8 mouse cellular contexts compared by ENCODE assay signal in genomic region chr10:80676198-80676928, GRCm38 (mm10). TPM values are rescaled to one million over a fixed set of nuclear protein-coding genes. Genes with fewer than 3 reads are reported as not detected.
A peak's percentile ranks its signal among the peaks of the same experiment; 100 is the strongest.
DNase-seq lines count a peak whose midpoint lies in the region; ATAC-seq lines count a peak whose summit lies in the region.

No protein-coding gene starts in this region.

- ATAC-seq in inflammation-experienced regulatory T-cells, adult 6 months, result peak; percentile 73
- ATAC-seq in megakaryocyte-erythroid progenitor cell, adult 5-6 weeks (replicated peaks; ENCODE audit: low FRiP score, low TSS enrichment, poor library complexity, severe bottlenecking), result peak; percentile 62

- DNase-seq in adipocyte (ENCODE audit: low spot score), result peak; percentile 100
- DNase-seq in embryo, embryonic 10 days (ENCODE audit: low spot score), result peak; percentile 99
- DNase-seq in gastrocnemius, postnatal 10 days, result peak; percentile 100
- peak; percentile 99 to 100 for DNase-seq in left cerebral cortex, postnatal 10 days (ENCODE audit: extremely low spot score in 1 of 2, low spot score in 2 of 2)
- DNase-seq in right cerebral cortex, postnatal 25 days, result peak; percentile 100
- DNase-seq in urinary bladder, postnatal 4 days (ENCODE audit: low spot score in 2 of 2), result peak; percentile 100

- intact Hi-C loops in left cerebral cortex, postnatal 10 days (cut with DNase I), result loop anchor here (5.0 kb wide), 1 partner anchor 99 kb away; the partner anchor contains the start of gene Klf16

RNA-seq across cellular contexts. Expression of gene Mknk2, which starts 1.5 kb away (rescaled TPM):
- 100 to 1,000 TPM; 142 to 160 TPM for total RNA-seq in gastrocnemius, postnatal 10 days (2021)
- 10 to 100 TPM; 50.3 to 61.4 (median 50.9) TPM for polyA plus RNA-seq in inflammation-experienced regulatory T-cells, adult 6 months (2017; shearing (Covaris generic))
- total RNA-seq in left cerebral cortex, postnatal 10 days (2021), result 10 to 100 TPM; 46.1 to 47.1 TPM
- 149 and 158 TPM in 2 replicates for total RNA-seq in megakaryocyte-erythroid progenitor cell, adult 5-6 weeks (2014; fragmentation: Nextera tagmentation)
- 78.4 and 117 TPM in 2 replicates for total RNA-seq in megakaryocyte-erythroid progenitor cell, adult 5-6 weeks (2017)

RNA-seq across cellular contexts. Expression of gene Btbd2, which starts 19.5 kb away (rescaled TPM):
- total RNA-seq in gastrocnemius, postnatal 10 days (2021), result 10 to 100 TPM; 39.9 to 40.3 TPM
- polyA plus RNA-seq in inflammation-experienced regulatory T-cells, adult 6 months (2017; shearing (Covaris generic)), result 10 to 100 TPM in 1 of 3 experiments, 1 to 10 TPM in 2; 3.4 to 10.4 (median 9.2) TPM
- 10 to 100 TPM; 89.6 to 91.0 TPM for total RNA-seq in left cerebral cortex, postnatal 10 days (2021)
- total RNA-seq in megakaryocyte-erythroid progenitor cell, adult 5-6 weeks (2014; fragmentation: Nextera tagmentation), result 27.4 and 32.0 TPM in 2 replicates
- total RNA-seq in megakaryocyte-erythroid progenitor cell, adult 5-6 weeks (2017), result 11.8 and 14.8 TPM in 2 replicates

RNA-seq across cellular contexts. Expression of gene Mob3a, which starts 25.4 kb away (rescaled TPM):
- 10 to 100 TPM in 1 of 2 experiments, 1 to 10 TPM in 1; 8.6 to 13.1 TPM for total RNA-seq in gastrocnemius, postnatal 10 days (2021)
- 100 to 1,000 TPM; 190 to 248 (median 240) TPM for polyA plus RNA-seq in inflammation-experienced regulatory T-cells, adult 6 months (2017; shearing (Covaris generic))
- total RNA-seq in left cerebral cortex, postnatal 10 days (2021), result 10 to 100 TPM; 21.8 to 24.7 TPM
- 22.8 and 29.1 TPM in 2 replicates for total RNA-seq in megakaryocyte-erythroid progenitor cell, adult 5-6 weeks (2014; fragmentation: Nextera tagmentation)
- 30.5 and 38.6 TPM in 2 replicates for total RNA-seq in megakaryocyte-erythroid progenitor cell, adult 5-6 weeks (2017)

RNA-seq across cellular contexts. Expression of gene Izumo4, which starts 25.6 kb away (rescaled TPM):
- total RNA-seq in gastrocnemius, postnatal 10 days (2021), result 1 to 10 TPM; 4.3 to 6.1 TPM
- polyA plus RNA-seq in inflammation-experienced regulatory T-cells, adult 6 months (2017; shearing (Covaris generic)), result 100 to 1,000 TPM in 2 of 3 experiments, 10 to 100 TPM in 1; 71.4 to 109 (median 107) TPM
- total RNA-seq in left cerebral cortex, postnatal 10 days (2021), result 10 to 100 TPM; 56.3 to 63.5 TPM
- 22.8 and 26.4 TPM in 2 replicates for total RNA-seq in megakaryocyte-erythroid progenitor cell, adult 5-6 weeks (2014; fragmentation: Nextera tagmentation)
- 3.0 and 4.5 TPM in 2 replicates for total RNA-seq in megakaryocyte-erythroid progenitor cell, adult 5-6 weeks (2017)

RNA-seq across cellular contexts. Expression of gene Csnk1g2, which starts 53.7 kb away (rescaled TPM):
- 100 to 1,000 TPM; 121 to 141 TPM for total RNA-seq in gastrocnemius, postnatal 10 days (2021)
- 10 to 100 TPM; 11.7 to 16.3 (median 13.2) TPM for polyA plus RNA-seq in inflammation-experienced regulatory T-cells, adult 6 months (2017; shearing (Covaris generic))
- 100 to 1,000 TPM; 156 to 167 TPM for total RNA-seq in left cerebral cortex, postnatal 10 days (2021)
- 70.2 and 93.3 TPM in 2 replicates for total RNA-seq in megakaryocyte-erythroid progenitor cell, adult 5-6 weeks (2014; fragmentation: Nextera tagmentation)
- total RNA-seq in megakaryocyte-erythroid progenitor cell, adult 5-6 weeks (2017), result 117 and 120 TPM in 2 replicates

Comparison
In these comparisons a context has a peak if more than half of its experiments do, and no peak if none do; other contexts are left out.
1. Peak in every context shown above with its lines: DNase-seq and ATAC-seq.